Mouse (Mus musculus): ENCODE measurements around the gene Slc43a1. TPM values are rescaled to one million over a fixed set of nuclear protein-coding genes. Genes with fewer than 3 reads are reported as not detected.

Gene Slc43a1
- polyA plus RNA-seq, 1 experiment, result 4.4 TPM

GRCm38 (mm10) chr2:84912722-84913121, 74.1 kb downstream of the Slc43a1 start:
- WGBS, result 58% methylated on average over 3 of the region's 3 CpGs
- Histone ChIP-seq H3K4me3 (ENCODE audit: low read depth, low read length) (no peak overlapping the region), H3K27ac (ENCODE audit: insufficient read depth, low read depth, low read length) (no peak overlapping the region), H3K36me3 (ENCODE audit: control insufficient read depth, insufficient read depth, low read length) (no peaks in the 10 kb centered on the region), H3K27me3 (ENCODE audit: control insufficient read depth, insufficient read depth, low read length) (no peaks in the 10 kb centered on the region), H3K4me1 (ENCODE audit: control insufficient read depth, insufficient read depth, insufficient read length, low read length) (no peaks in the 10 kb centered on the region)
- TF ChIP-seq POLR2A (IDR thresholded peaks at IDR 0.05; ENCODE audit: low read depth, low read length) (no peak), CTCF (IDR thresholded peaks at IDR 0.05; ENCODE audit: extremely low read depth, insufficient read length, insufficient replicate concordance, low read depth, low read length) (no peak)

Other genes starting within 250 kb of the Slc43a1 start
- gene Ctnnd1, start 188.1 kb upstream of the Slc43a1 start, polyA plus RNA-seq (2012; rRNA removed), result 29.0 and 80.2 TPM in 2 replicates
- gene Btbd18, start 179.8 kb upstream of the Slc43a1 start, polyA plus RNA-seq (2012; rRNA removed), result not detected in 2 replicates
- gene Selenoh, start 168.1 kb upstream of the Slc43a1 start, polyA plus RNA-seq (2012; rRNA removed), result 42.8 and 47.3 TPM in 2 replicates
- gene Gm28635, start 160.8 kb upstream of the Slc43a1 start, polyA plus RNA-seq (2012; rRNA removed), result not detected in 2 replicates
- 2.7 and 5.1 TPM in 2 replicates for gene Med19, start 160.4 kb upstream of the Slc43a1 start, polyA plus RNA-seq (2012; rRNA removed)
- gene Tmx2, start 159.7 kb upstream of the Slc43a1 start, polyA plus RNA-seq (2012; rRNA removed), result 15.5 and 17.4 TPM in 2 replicates
- gene Zdhhc5, start 123.7 kb upstream of the Slc43a1 start, polyA plus RNA-seq (2012; rRNA removed), result 23.2 and 46.1 TPM in 2 replicates
- 4.3 and 11.4 TPM in 2 replicates for gene Clp1, start 111.5 kb upstream of the Slc43a1 start, polyA plus RNA-seq (2012; rRNA removed)
- gene Ypel4, start 104.8 kb upstream of the Slc43a1 start, polyA plus RNA-seq (2012; rRNA removed), result 0.57 and 2.4 TPM in 2 replicates
- 0.18 and 0.25 TPM in 2 replicates for gene Gm19426, start 95.2 kb upstream of the Slc43a1 start, polyA plus RNA-seq (2012; rRNA removed)
- 66.5 and 97.6 TPM in 2 replicates for gene Serping1, start 63.4 kb upstream of the Slc43a1 start, polyA plus RNA-seq (2012; rRNA removed)
- 28.6 and 85.7 TPM in 2 replicates for gene Ube2l6, start 40.0 kb upstream of the Slc43a1 start, polyA plus RNA-seq (2012; rRNA removed)
- gene Smtnl1, start 16.2 kb upstream of the Slc43a1 start, polyA plus RNA-seq (2012; rRNA removed), result 0.06 TPM in 1 of 2 replicates, not detected in the other
- gene Timm10, start 11.9 kb upstream of the Slc43a1 start, polyA plus RNA-seq (2012; rRNA removed), result 28.6 and 32.0 TPM in 2 replicates
- 4.8 and 11.8 TPM in 2 replicates for gene Rtn4rl2, start 47.9 kb downstream of the Slc43a1 start, polyA plus RNA-seq (2012; rRNA removed)
- 14.4 and 31.1 TPM in 2 replicates for gene Slc43a3, start 97.7 kb downstream of the Slc43a1 start, polyA plus RNA-seq (2012; rRNA removed)
- 0.49 and 1.1 TPM in 2 replicates for gene Prg2, start 141.6 kb downstream of the Slc43a1 start, polyA plus RNA-seq (2012; rRNA removed)
- not detected in 2 replicates for gene Prg3, start 149.4 kb downstream of the Slc43a1 start, polyA plus RNA-seq (2012; rRNA removed)
- 27.0 and 47.2 TPM in 2 replicates for gene Ssrp1, start 198.4 kb downstream of the Slc43a1 start, polyA plus RNA-seq (2012; rRNA removed)
- gene P2rx3, start 198.6 kb downstream of the Slc43a1 start, polyA plus RNA-seq (2012; rRNA removed), result 0.16 and 0.17 TPM in 2 replicates
- 29.6 and 36.9 TPM in 2 replicates for gene Tnks1bp1, start 209.2 kb downstream of the Slc43a1 start, polyA plus RNA-seq (2012; rRNA removed)